Mouse (Mus musculus) heart, embryonic 10.5 days (tissue): Measurements from ENCODE around the gene Muc20. TPM values are rescaled to one million over a fixed set of nuclear protein-coding genes. Genes with fewer than 3 reads are reported as not detected.

Experiments used
- DNase-seq: peaks from one replicate; pipeline ENCODE4 v3.0.0-alpha.2; 2017; ENCODE audit warnings: low spot score
- H3K27ac ChIP-seq: fragments of 300-500 bp; sonication (generic); 2 replicates; pipeline ENCODE4 v1.5.1; 2016; ENCODE audit warnings: mild to moderate bottlenecking
- H3K27me3 ChIP-seq: fragments of 300-500 bp; sonication (generic); 2 replicates; pipeline ENCODE4 v1.6.1; 2016; ENCODE audit warnings: mild to moderate bottlenecking; ENCODE audit not compliant: poor library complexity, insufficient read depth, severe bottlenecking
- H3K36me3 ChIP-seq: fragments of 300-500 bp; sonication (generic); 2 replicates; pipeline ENCODE4 v1.6.1; 2016; ENCODE audit warnings: mild to moderate bottlenecking, moderate library complexity
- H3K4me1 ChIP-seq: fragments of 300-500 bp; sonication (generic); 2 replicates; pipeline ENCODE4 v1.6.1; 2016; ENCODE audit warnings: mild to moderate bottlenecking
- H3K4me3 ChIP-seq: fragments of 300-500 bp; sonication (generic); 2 replicates; pipeline ENCODE4 v1.5.1; 2016; ENCODE audit warnings: mild to moderate bottlenecking, moderate library complexity
- H3K9me3 ChIP-seq: fragments of 300-500 bp; sonication (generic); 2 replicates; pipeline ENCODE4 v1.6.1; 2016; ENCODE audit warnings: mild to moderate bottlenecking, moderate library complexity
- WGBS: fragments of 180-500 bp; shearing (Covaris S2); methylation state at CpG from one replicate; pipeline ENCODE4 v1.1.7; 2016; 5-methylcytosine and 5-hydroxymethylcytosine counted together
- polyA plus RNA-seq: library from polyadenylated mRNA; unstranded; fragments of >200 nt; fragmentation: Nextera tagmentation; extraction: Ambion mirVana; gene quantifications from 2 replicates; pipeline ENCODE4 v1.2.1, GENCODE M21; 2016

Muc20 gene
- polyA plus RNA-seq, 1 experiment from 2014 or later, result 0.19 TPM

- Histone ChIP-seq H3K27me3 (no peaks in the 10 kb centered on the region), H3K27ac (no peak overlapping the region), H3K9me3 (peaks cover 2% of the 10 kb centered on the region), H3K36me3 (no peaks in the 10 kb centered on the region), H3K4me1 (peaks cover 5% of the 10 kb centered on the region), H3K4me3 (no peak overlapping the region)
- 67% methylated on average over 5 of the region's 5 CpGs for WGBS
- no peak for DNase-seq
Measured at GRCm38 (mm10) chr16:32783324-32784062, 13.7 kb downstream of the Muc20 start.

DNA sequence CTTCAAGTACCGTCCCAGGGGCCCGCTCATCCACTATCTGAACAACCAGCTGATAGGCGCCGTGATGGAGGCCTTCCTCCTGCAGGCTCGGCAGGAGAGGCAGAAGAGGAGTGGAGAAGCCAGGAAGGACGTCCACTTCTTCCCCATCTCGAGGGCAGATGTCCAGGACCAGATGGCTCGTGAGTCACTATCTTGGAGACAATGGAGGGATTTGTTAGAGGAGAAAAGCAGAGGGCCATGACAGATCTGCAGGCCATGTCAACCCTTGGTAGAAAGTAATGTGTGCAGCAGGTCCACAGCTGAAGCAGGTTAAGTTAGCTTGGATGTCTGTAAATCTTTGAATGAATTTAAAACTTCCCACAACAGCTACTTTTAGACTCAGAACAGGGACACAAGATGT lies 18.3 kb downstream of the Muc20 start:
- no peaks in the 10 kb centered on the region for H3K36me3 ChIP-seq
- H3K27me3 ChIP-seq, result 0 out of 2 replicates have a peak, but pooled peaks cover 14% of the 10 kb centered on the region
- H3K27ac ChIP-seq, result no peak overlapping the region
- no peak for DNase-seq
- peaks cover 6% of the 10 kb centered on the region for H3K4me1 ChIP-seq
- WGBS, result 15% methylated on average over 8 of the region's 8 CpGs
- H3K9me3 ChIP-seq, result no peaks in the 10 kb centered on the region
- no peak overlapping the region for H3K4me3 ChIP-seq

- DNase-seq, result no peak
- Histone ChIP-seq H3K27me3 (0 out of 2 replicates have a peak, but pooled peaks cover 14% of the 10 kb centered on the region), H3K27ac (no peak overlapping the region), H3K36me3 (no peaks in the 10 kb centered on the region), H3K9me3 (no peaks in the 10 kb centered on the region), H3K4me1 (peaks cover 6% of the 10 kb centered on the region), H3K4me3 (no peak overlapping the region)
- WGBS, result 73% methylated on average over 10 of the region's 10 CpGs
Measured at GRCm38 (mm10) chr16:32776676-32777075, 20.6 kb downstream of the Muc20 start.

DNA sequence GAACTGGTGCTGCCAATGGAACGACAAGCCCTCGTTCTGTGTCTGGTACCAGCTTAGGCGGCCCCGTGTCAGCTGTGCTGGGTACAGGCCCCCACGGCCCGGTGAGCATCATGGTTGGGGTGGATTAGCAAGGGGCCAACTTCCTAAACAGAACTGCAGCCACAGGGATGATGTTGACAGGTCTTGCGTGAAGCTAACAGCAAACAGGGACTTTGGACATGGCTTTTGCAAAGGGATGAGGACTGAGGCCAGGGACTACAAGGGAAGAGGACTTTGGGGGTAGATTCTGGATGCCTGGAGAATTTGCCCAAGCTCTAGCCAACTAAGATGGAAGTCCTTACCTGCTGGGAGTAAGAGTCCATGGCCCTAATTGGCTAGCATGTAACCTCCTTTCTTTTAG lies 30.3 kb downstream of the Muc20 start:
- no peaks in the 10 kb centered on the region for H3K9me3 ChIP-seq
- no peak overlapping the region for H3K4me3 ChIP-seq
- DNase-seq, result no peak
- H3K36me3 ChIP-seq, result no peaks in the 10 kb centered on the region
- 83% methylated on average over 7 of the region's 7 CpGs for WGBS
- H3K4me1 ChIP-seq, result 0 out of 2 replicates have a peak, but pooled peaks cover 8% of the 10 kb centered on the region
- no peak overlapping the region for H3K27ac ChIP-seq
- H3K27me3 ChIP-seq, result no peaks in the 10 kb centered on the region

DNA sequence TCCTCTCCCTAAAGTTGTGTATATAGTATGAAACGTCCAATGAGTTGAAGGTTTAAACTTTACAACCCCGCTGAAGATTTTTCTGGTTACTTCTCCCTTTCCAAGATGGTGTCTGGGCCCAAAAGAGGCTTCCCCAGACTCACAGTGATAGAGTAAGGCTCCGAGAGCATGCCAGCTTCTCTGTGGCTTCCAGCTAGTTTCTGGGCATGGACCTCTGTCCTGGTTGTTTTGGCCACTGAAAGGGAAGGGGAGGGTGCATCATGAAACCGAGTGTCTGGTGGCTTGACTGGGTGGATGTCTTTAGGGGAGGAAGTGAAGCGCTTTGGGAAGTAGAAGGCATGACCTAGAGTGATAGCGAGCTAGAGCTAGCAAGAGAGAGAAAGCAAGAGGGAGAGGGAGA lies 32.3 kb downstream of the Muc20 start:
- no peaks in the 10 kb centered on the region for H3K9me3 ChIP-seq
- H3K4me3 ChIP-seq, result no peak overlapping the region
- no peak for DNase-seq
- H3K36me3 ChIP-seq, result no peaks in the 10 kb centered on the region
- H3K27me3 ChIP-seq, result no peaks in the 10 kb centered on the region
- H3K27ac ChIP-seq, result no peak overlapping the region
- 0 out of 2 replicates have a peak, but pooled peaks cover 8% of the 10 kb centered on the region for H3K4me1 ChIP-seq
- 68% methylated on average over 6 of the region's 6 CpGs for WGBS

- Histone ChIP-seq H3K4me1 (0 out of 2 replicates have a peak, but pooled peaks cover 8% of the 10 kb centered on the region), H3K9me3 (no peaks in the 10 kb centered on the region), H3K36me3 (no peaks in the 10 kb centered on the region), H3K27me3 (no peaks in the 10 kb centered on the region), H3K4me3 (no peak overlapping the region), H3K27ac (no peak overlapping the region)
- WGBS, result 87% methylated on average over 2 of the region's 2 CpGs
- no peak for DNase-seq
Measured at GRCm38 (mm10) chr16:32764550-32764949, 32.7 kb downstream of the Muc20 start.

DNA sequence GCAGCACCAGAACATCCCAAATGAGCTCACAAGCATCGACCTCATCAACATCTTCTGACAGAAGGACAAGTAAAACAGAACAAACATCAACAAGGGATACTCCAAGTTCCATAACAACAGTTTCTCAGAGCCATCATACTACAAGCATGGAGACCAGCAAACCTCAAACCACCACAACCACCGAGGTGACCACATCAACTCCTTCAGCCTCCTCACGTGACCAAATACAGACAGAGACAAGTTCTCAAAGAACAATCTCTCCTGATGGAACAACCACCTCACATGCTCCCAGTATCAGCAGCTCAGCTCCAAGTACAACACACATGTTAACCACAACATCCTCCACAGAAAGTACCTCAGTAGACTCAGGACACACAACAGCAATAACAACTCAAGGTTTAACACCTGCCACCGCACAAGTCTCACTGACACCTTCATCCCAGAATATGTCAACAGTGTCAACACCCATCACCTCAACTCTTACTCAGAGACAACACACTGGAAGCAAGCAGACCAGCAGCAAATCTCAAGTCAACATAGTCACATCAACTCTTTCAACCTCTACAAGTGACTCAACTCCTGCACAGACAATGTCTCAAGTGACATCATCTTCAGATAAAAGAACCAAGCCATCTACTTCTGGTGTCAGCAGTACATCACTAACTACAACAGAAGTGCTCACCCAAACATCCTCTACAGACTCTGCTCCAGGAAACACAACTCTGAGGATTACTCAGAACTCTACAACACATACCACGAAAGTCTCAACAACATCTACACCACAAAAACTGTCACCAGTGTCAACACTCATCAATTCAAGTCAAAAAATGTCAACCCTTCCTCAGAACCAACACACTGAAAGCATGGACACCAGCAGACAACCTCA lies 46.8 kb downstream of the Muc20 start:
- H3K9me3 ChIP-seq, result no peaks in the 10 kb centered on the region
- no peak overlapping the region for H3K27ac ChIP-seq
- no peaks in the 10 kb centered on the region for H3K36me3 ChIP-seq
- 80% methylated on average over 5 of the region's 5 CpGs for WGBS
- H3K4me3 ChIP-seq, result no peak overlapping the region
- no peaks in the 10 kb centered on the region for H3K27me3 ChIP-seq
- no peaks in the 10 kb centered on the region for H3K4me1 ChIP-seq
- DNase-seq, result no peak

DNA sequence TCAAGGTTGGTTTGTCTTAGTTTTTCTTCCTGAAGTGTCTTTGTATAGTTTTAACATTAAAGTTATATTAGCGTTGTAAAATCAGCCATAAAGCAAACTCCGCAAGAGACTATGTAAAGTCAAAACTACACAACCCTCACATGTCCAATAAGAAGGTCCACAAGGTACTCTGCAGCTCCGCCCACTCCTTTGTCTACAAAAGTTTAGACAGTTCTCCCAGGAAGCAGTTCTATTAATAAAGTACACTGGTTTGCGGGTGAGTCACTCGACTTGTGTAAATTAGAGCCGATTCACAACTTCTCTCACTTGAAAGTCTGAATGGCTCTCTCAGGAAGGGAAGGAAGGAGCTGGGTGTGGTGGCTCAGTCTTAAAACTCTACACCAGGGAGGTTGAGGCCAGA lies 51.4 kb downstream of the Muc20 start:
- Histone ChIP-seq H3K4me3 (no peak overlapping the region), H3K9me3 (no peaks in the 10 kb centered on the region), H3K27ac (no peak overlapping the region), H3K4me1 (no peaks in the 10 kb centered on the region), H3K36me3 (no peaks in the 10 kb centered on the region), H3K27me3 (no peaks in the 10 kb centered on the region)
- DNase-seq, result no peak
- WGBS, result 70% methylated on average over 6 of the region's 6 CpGs

DNA sequence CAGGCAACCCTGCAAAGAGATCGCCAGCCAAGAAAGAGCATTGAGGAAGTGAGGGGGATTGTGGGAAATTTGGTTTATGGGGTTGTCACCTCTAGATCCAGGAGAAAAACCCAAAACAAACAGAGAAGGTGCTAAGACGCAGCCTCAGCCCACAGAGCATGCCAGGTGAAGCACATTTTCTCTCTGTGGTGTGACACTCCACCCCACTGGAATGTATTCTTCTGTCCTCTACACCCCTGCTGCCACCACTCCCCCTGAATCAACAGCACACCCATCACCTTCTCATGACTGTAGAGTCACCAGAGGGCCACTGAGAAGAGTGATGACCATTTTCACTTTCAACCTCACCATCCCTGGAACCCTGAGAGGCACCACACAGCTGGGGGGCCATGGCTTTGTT lies 54.5 kb downstream of the Muc20 start:
- WGBS, result 77% methylated on average over 2 of the region's 2 CpGs

DNA sequence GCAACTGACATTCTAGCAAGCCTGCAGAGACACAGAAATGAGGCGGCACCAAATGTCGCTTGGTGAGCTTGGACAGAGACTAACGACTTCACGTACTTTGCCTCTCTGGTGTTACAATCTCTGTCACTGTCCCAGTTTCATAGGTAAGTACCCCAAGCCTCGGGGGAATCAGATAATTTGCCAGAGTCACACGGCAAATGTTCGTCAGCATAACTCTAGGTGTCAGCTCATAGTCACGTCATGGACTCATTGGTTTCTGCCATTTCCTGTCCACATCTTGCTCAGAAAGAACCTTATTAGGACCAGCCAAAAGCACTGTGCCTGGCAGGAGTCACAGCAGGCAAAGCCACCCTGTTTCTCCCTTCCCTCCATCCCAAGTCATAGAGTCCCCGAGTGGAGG lies 55.9 kb downstream of the Muc20 start:
- Histone ChIP-seq H3K36me3 (no peaks in the 10 kb centered on the region), H3K27me3 (0 out of 2 replicates have a peak, but pooled peaks cover 4% of the 10 kb centered on the region), H3K27ac (no peak overlapping the region), H3K4me1 (peaks cover under 1% of the 10 kb centered on the region; the same call in 1 of the 2 replicates), H3K4me3 (no peak overlapping the region), H3K9me3 (no peaks in the 10 kb centered on the region)
- DNase-seq, result no peak
- 75% methylated on average over 9 of the region's 9 CpGs for WGBS

More for the DNA sequence above, 54.5 kb downstream of the Muc20 start:
- DNase-seq, result no peak
- Histone ChIP-seq H3K27me3 (no peaks in the 10 kb centered on the region), H3K4me3 (no peak overlapping the region), H3K27ac (no peak overlapping the region), H3K36me3 (no peaks in the 10 kb centered on the region), H3K4me1 (no peaks in the 10 kb centered on the region), H3K9me3 (no peaks in the 10 kb centered on the region)

DNA sequence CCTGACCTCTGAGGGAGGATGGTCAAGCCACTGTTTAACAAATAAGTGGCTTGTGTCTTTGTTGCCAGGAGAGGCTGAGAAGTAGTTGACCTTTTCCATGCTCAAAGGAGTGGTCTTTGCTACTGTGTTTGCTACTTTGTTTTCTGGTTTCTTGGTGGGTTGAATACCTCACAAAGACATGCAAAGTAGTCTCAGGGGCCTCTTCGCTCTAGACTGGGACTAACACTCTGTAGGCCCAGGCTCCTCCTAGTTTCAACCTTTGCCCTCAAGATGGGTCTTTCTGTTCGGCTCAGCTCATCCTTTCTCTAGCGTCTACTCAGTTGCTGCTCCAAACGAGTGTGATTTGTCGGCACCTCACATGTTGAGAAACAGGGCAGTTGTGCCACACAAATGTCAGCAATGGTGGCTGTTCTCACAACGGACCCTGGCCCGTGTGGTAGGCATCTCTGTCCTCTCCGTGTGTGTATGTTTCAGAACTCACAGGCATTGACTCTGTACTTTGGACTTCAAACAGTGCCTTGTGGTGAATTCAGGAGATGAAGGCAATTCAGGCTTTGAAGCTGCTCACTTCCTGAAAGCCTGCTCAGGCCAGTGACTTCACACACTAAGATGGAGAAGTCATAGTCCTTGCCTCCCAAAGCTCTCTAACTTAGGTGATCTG lies 57.1 kb downstream of the Muc20 start:
- H3K36me3 ChIP-seq, result no peaks in the 10 kb centered on the region

GRCm38 (mm10) chr16:32736022-32736421 lies 61.2 kb downstream of the Muc20 start:
- no peak overlapping the region for H3K4me3 ChIP-seq
- H3K36me3 ChIP-seq, result no peaks in the 10 kb centered on the region
- no peak overlapping the region for H3K27ac ChIP-seq
- 52% methylated on average over 3 of the region's 3 CpGs for WGBS
- 0 out of 2 replicates have a peak, but pooled peaks cover 10% of the 10 kb centered on the region for H3K27me3 ChIP-seq
- peaks cover 5% of the 10 kb centered on the region; the same call in 1 of the 2 replicates for H3K9me3 ChIP-seq
- DNase-seq, result no peak
- peaks cover 5% of the 10 kb centered on the region; the same call in 1 of the 2 replicates for H3K4me1 ChIP-seq

More for the DNA sequence above, 57.1 kb downstream of the Muc20 start:
- WGBS, result 75% methylated on average over 8 of the region's 8 CpGs
- no peak overlapping the region for H3K27ac ChIP-seq
- no peak overlapping the region for H3K4me3 ChIP-seq
- peaks cover 5% of the 10 kb centered on the region; the same call in 1 of the 2 replicates for H3K4me1 ChIP-seq
- H3K27me3 ChIP-seq, result 0 out of 2 replicates have a peak, but pooled peaks cover 10% of the 10 kb centered on the region
- no peak for DNase-seq
- H3K9me3 ChIP-seq, result no peaks in the 10 kb centered on the region
